Mouse (Mus musculus) gastrocnemius, adult 18-20 months (tissue): ENCODE data around the gene Rab1a. TPM values are rescaled to one million over a fixed set of nuclear protein-coding genes. Genes with fewer than 3 reads are reported as not detected.

Source experiments
- DNase-seq: peaks from one replicate; pipeline ENCODE4 v3.0.0; 2021; ENCODE audit warnings: low spot score
- total RNA-seq, 2 experiments: library from RNA; stranded (reverse); gene quantifications; 2 replicates each; pipeline ENCODE4 v1.2.3; 2021

The Rab1a gene
- total RNA-seq, 2 experiments from 2014 or later = 80.0 to 89.6 TPM

DNA sequence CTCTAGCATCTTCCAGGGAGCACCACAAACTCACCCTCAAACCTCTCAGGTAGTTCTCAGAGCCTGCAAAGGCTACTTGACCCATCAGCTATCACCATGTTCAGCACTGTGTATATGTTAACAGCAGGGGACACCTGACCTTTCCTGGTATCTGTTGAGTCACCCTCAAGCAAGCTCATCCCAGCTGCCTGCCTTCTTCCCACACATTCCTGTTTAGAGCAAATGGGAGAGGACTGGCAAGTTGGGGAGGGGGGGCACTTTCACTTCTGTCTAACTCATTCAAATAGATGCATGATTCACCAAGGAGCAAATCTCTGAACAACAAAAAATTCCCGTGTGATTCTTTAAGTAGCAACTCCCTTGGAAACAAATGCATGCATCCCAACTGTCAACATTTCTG lies 45.4 kb downstream of the Rab1a start:
- DNase-seq = no peak

- no peak for DNase-seq
Observed at GRCm38 (mm10) chr11:20247146-20247855, 46.1 kb downstream of the Rab1a start.

DNA sequence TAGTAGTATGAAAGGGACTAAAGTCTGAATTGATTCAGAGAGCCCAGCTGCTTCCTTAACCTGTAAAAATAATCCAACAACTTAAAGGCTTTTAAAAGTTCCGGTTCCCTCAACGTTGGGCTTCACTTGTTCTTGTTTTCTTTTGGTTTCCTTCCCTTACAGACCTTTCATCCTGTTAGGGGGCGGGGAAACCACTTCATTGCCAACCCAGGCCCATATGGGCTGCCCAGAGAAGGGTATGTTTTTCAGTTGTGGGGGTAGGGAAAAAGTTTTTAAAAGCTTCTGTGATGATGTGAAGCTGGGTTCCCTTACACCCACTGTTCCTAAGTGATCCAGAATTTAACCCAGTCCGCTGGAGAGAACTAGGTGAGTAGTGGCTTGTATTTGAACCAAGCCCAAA lies 47.0 kb downstream of the Rab1a start:
- no peak for DNase-seq

- peak; percentile 24 for DNase-seq
Observed at GRCm38 (mm10) chr11:20248840-20249239, 47.6 kb downstream of the Rab1a start.

GRCm38 (mm10) chr11:20249296-20250110 lies 48.3 kb downstream of the Rab1a start, which contains the start of gene Cep68:
Cep68 (minus strand) TSS chr11:20249429.
- DNase-seq = peak; percentile 97

- DNase-seq = no peak
Observed at GRCm38 (mm10) chr11:20250476-20251178, 49.4 kb downstream of the Rab1a start.

GRCm38 (mm10) chr11:20253088-20253487 lies 51.9 kb downstream of the Rab1a start:
- no peak for DNase-seq

DNA sequence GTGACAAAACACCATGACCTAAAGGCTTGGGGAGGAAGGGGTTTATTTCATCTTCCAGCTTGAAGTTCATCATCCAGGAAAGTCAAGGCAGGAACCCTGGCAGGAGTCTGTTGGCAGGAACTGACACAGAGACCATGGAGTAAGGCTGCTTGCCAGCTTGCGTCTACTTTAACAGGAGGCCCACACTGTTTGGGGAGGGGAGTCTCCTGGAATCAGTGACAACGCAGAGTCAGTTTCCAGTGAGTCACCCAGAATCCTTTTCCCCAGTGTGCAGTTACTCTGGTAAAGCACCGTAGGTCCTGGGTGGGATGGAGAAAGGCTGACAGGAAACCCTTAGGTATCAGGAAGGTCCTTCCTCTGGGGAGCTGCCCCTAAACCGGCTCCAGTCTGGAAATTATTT lies 53.6 kb downstream of the Rab1a start:
- DNase-seq = no peak

GRCm38 (mm10) chr11:20262628-20263380 lies 61.6 kb downstream of the Rab1a start:
- DNase-seq = peak; percentile 28

DNA sequence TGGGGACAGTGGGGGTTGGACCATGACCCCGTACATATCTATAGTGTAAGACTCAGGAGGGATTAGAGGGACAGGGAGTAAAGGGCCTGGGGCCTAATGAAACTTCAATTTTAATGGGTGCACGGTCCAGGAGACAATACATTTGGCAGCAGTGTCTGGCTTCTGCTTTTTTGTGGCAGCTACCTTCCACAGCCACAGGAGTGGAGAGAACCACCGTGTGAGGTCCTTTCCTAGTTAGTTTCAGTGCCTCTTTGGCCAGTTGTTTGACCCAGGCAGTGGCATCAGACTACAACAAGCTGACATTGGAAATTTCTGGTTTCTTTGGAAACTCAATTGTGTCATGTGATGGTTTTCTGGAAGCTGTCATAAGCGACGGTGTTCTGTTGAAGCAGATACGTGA lies 68.7 kb downstream of the Rab1a start:
- no peak for DNase-seq

- DNase-seq = no peak
Observed at GRCm38 (mm10) chr11:20275974-20276373, 74.7 kb downstream of the Rab1a start.

Other genes starting within 250 kb of the Rab1a start
- 10 to 100 TPM; 35.5 to 39.8 TPM for gene Actr2, start 88.5 kb upstream of the Rab1a start, total RNA-seq
- gene Cep68, start 48.0 kb downstream of the Rab1a start, total RNA-seq = 10 to 100 TPM; 30.8 to 31.7 TPM
- under 1 TPM; 0.46 to 0.83 TPM for gene Slc1a4, start 131.3 kb downstream of the Rab1a start, total RNA-seq